Mouse (Mus musculus) E14TG2a.4 (cell line): Measurements from ENCODE around the gene Lurap1l.

ENCODE experiments used
- CTCF ChIP-seq: conservative IDR thresholded peaks from 2 replicates; pipeline ENCODE4 v1.5.1; 2014; ENCODE audit warnings: low read length
- POU5F1 ChIP-seq: IDR thresholded peaks from 2 replicates; pipeline ENCODE4 v1.6.1; 2014; ENCODE audit warnings: low read length, borderline replicate concordance

- TF ChIP-seq CTCF (no peak), POU5F1 (no peak)
Measured at GRCm38 (mm10) chr4:80922654-80923053, 12.2 kb downstream of the Lurap1l start.
